In genomic region chr11:20941546-20941945, GRCm38 (mm10) we compare ENCODE assay signal across 10 mouse cellular contexts.
DNase-seq lines count a peak whose midpoint lies in the region; ATAC-seq lines count a peak whose summit lies in the region.
"Had no signal": no experiment of that assay in that cellular context is flagged by ENCODE, and none has a peak within 500 bp of the region (broad histone marks: within the 10 kb centered on the region; RNA-seq: fewer than 3 reads in every experiment).

No protein-coding gene starts in this region.

- no peak overlapping the region for H3K4me3 ChIP-seq in midbrain, embryonic 11.5 days (ENCODE audit: low read depth, low read length)
- H3K4me3 ChIP-seq in midbrain, embryonic 15.5 days: no peak overlapping the region
- no peak overlapping the region for H3K4me3 ChIP-seq in kidney, embryonic 15.5 days (replicated peaks)
- H3K4me3 ChIP-seq: embryonic facial prominence, embryonic 15.5 days had no signal

- H3K9me3 ChIP-seq in midbrain, embryonic 11.5 days (ENCODE audit: control insufficient read depth, low read length): no peaks in the 10 kb centered on the region
- H3K9me3 ChIP-seq in midbrain, embryonic 15.5 days: no peaks in the 10 kb centered on the region
- H3K9me3 ChIP-seq in kidney, embryonic 15.5 days (replicated peaks): no peaks in the 10 kb centered on the region
- H3K9me3 ChIP-seq: embryonic facial prominence, embryonic 15.5 days had no signal

- peak; percentile 23 to 39 for DNase-seq in frontal cortex, postnatal 10 days (ENCODE audit: low spot score in 2 of 2)
- no peak for DNase-seq in frontal cortex, postnatal 14 days (ENCODE audit: low spot score in 2 of 2)
- peak; percentile 69 for DNase-seq in midbrain, embryonic 11.5 days (ENCODE audit: low spot score, missing footprints)
- peak; percentile 28 to 47 for DNase-seq in layer of hippocampus, postnatal 14 days (ENCODE audit: low spot score in 2 of 2)
- DNase-seq in right cerebral cortex, postnatal 4 days: peak; percentile 37
- DNase-seq in natural killer cell, adult 2 months (ENCODE audit: low spot score in 2 of 2): no peak

- H3K27ac ChIP-seq in midbrain, embryonic 11.5 days (ENCODE audit: low read depth, low read length): no peak overlapping the region
- no peak overlapping the region for H3K27ac ChIP-seq in midbrain, embryonic 15.5 days
- H3K27ac ChIP-seq in kidney, embryonic 15.5 days: no peak overlapping the region
- H3K27ac ChIP-seq: embryonic facial prominence, embryonic 15.5 days; macrophage had no signal

- WGBS in midbrain, embryonic 11.5 days: 37% methylated on average over 4 of the region's 4 CpGs
- 33% methylated on average over 4 of the region's 4 CpGs for WGBS in midbrain, embryonic 15.5 days
- 78% methylated on average over 4 of the region's 4 CpGs for WGBS in kidney, embryonic 15.5 days

- no peaks in the 10 kb centered on the region for H3K27me3 ChIP-seq in midbrain, embryonic 11.5 days (ENCODE audit: control insufficient read depth, insufficient read depth, low read length)
- H3K27me3 ChIP-seq in midbrain, embryonic 15.5 days (replicated peaks): no peaks in the 10 kb centered on the region
- no peaks in the 10 kb centered on the region for H3K27me3 ChIP-seq in kidney, embryonic 15.5 days
- H3K27me3 ChIP-seq: embryonic facial prominence, embryonic 15.5 days had no signal

- H3K4me1 ChIP-seq in midbrain, embryonic 11.5 days (ENCODE audit: control insufficient read depth, insufficient read depth, low read length): no peaks in the 10 kb centered on the region
- H3K4me1 ChIP-seq in midbrain, embryonic 15.5 days: no peaks in the 10 kb centered on the region
- no peaks in the 10 kb centered on the region for H3K4me1 ChIP-seq in kidney, embryonic 15.5 days
- H3K4me1 ChIP-seq: embryonic facial prominence, embryonic 15.5 days had no signal

- peak; percentile 44; the same call in 1 of the 2 replicates for ATAC-seq in midbrain, embryonic 11.5 days (ENCODE audit: low FRiP score)
- no peak for ATAC-seq in midbrain, embryonic 15.5 days (replicated peaks)
- ATAC-seq in kidney, embryonic 15.5 days (replicated peaks; ENCODE audit: low FRiP score): no peak

- no peak overlapping the region for H3K4me2 ChIP-seq in midbrain, embryonic 11.5 days
- H3K4me2 ChIP-seq in midbrain, embryonic 15.5 days: no peak overlapping the region
- no peak overlapping the region for H3K4me2 ChIP-seq in kidney, embryonic 15.5 days
- H3K4me2 ChIP-seq: embryonic facial prominence, embryonic 15.5 days had no signal

- no peak overlapping the region for H3K9ac ChIP-seq in midbrain, embryonic 11.5 days (ENCODE audit: low read length)
- H3K9ac ChIP-seq in midbrain, embryonic 15.5 days: no peak overlapping the region
- no peak overlapping the region for H3K9ac ChIP-seq in kidney, embryonic 15.5 days
- H3K9ac ChIP-seq: embryonic facial prominence, embryonic 15.5 days had no signal

- no peaks in the 10 kb centered on the region for H3K36me3 ChIP-seq in midbrain, embryonic 11.5 days (ENCODE audit: control insufficient read depth, insufficient read depth, low read length)
- no peaks in the 10 kb centered on the region for H3K36me3 ChIP-seq in midbrain, embryonic 15.5 days (replicated peaks)
- no peaks in the 10 kb centered on the region for H3K36me3 ChIP-seq in kidney, embryonic 15.5 days
- H3K36me3 ChIP-seq: embryonic facial prominence, embryonic 15.5 days had no signal

Comparison
In these comparisons a context has a peak if more than half of its experiments do, and no peak if none do; other contexts are left out.
1. DNase-seq: peak in frontal cortex, postnatal 10 days (2 of 2), midbrain, embryonic 11.5 days (single experiment), layer of hippocampus, postnatal 14 days (2 of 2) and right cerebral cortex, postnatal 4 days (single experiment); none in frontal cortex, postnatal 14 days (0 of 2) and natural killer cell, adult 2 months (0 of 2).